Mouse (Mus musculus) thymus, postnatal 25 days (tissue): ENCODE results near the gene Itpkc.

Source experiments
- DNase-seq: peaks from one replicate; pipeline ENCODE4 v3.0.0; 2022

Itpkc gene

GRCm38 (mm10) chr7:27189271-27189931 lies 39.1 kb downstream of the Itpkc start:
- DNase-seq, result peak; percentile 17

- no peak for DNase-seq
Measured at GRCm38 (mm10) chr7:27185986-27186385, 42.5 kb downstream of the Itpkc start.

- DNase-seq, result peak; percentile 50
Measured at GRCm38 (mm10) chr7:27184964-27185363, 43.5 kb downstream of the Itpkc start.

DNA sequence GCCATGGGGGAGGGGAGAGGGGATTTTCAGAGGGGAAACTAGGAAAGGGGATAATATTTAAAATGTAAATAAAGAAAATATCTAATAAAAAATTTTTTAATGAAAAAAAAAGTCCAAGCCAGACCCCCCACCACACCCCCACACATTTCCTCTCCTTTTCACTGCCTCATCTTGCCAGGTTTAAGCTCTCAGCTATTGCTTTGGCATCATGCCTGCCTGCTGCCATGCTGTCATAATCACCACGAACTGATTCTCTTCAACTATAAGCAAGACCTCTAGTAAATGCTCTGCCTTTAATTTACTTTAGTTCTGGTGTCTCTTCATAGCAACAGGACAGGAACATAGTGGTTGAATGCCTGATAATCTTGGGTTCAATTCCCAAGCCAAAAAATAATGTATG lies 46.0 kb downstream of the Itpkc start:
- DNase-seq, result no peak

DNA sequence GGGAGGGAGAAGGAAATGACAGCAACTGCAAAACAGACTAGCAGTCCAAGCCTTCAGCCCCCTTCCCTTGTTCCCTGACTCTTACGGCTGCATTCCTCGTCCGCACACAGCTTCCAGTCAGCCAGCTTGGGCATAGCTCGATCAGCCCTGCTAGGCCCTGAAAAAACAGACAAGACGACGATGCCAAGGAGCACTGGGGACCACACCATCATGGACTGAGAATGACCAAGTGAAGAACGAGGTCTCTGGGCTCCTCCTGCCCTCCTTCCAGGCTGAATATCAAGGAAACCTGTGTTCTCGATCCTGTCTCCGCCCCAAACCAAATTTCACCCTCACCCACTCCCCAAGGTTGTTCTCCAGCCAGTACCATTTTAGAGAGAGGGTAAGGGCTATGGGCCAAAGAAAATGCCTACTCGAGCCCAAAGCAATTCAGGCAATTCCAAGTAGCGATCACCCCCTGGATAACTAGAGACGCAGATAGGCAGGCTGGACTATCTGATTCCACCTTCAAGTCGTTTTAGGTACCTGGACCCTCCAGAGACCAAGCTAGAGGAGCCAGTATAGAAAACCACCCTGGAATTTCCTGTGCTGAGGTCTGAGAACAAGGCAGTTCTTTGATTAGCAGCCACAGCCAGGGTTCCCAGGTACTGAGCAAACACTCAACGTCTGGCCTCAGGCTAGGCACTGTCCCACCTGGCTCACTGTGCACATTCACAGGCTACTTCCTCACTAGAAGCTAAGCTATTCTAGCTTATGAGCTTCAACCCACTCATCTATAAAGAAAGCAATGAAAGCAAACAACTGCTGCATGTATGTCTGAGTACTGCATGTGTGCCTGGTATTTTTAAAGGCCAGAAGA lies 47.4 kb downstream of the Itpkc start, which contains the start of the genes Gm21983 and Mia:
Gene Gm21983 (minus strand): TSS at position 250 of the 859 bp plus-strand sequence.
Gene Mia (minus strand): TSS at position 321 of the 859 bp plus-strand sequence.
- no peak for DNase-seq

GRCm38 (mm10) chr7:27180036-27180435 lies 48.4 kb downstream of the Itpkc start:
- DNase-seq, result no peak

DNA sequence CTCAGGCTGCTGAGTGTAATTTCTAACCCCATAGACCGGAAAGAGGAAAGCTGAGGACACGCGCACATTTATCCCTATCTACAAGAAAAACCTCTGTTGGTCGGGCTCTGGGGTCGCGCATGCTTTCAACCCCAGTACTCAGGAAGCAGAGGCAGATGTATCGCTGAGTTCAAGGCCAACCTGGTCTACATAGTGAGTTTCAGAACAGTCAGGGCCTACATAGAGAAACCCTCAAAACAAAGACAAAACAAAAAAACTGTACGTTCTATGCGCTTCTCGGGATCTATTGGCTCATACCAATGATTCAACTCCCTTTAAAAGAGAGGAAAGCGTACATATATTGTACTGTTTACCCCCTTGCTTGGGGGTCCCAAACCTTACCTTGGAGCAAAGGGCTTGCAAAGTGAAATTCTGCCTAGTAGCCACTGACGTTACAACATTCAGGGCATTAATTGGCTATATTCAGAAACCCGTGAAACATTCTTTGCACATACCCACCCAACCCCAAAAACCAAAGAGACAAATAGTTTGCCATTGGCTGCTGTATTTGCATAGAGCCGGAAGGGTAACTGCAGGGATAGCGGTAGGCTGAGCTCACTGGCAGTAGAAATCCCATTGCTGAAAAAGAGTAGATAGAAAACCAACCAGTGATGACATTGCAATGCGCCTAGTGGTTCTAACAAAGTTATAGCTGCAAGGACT lies 49.1 kb downstream of the Itpkc start:
- DNase-seq, result no peak

GRCm38 (mm10) chr7:27178324-27179216 lies 49.9 kb downstream of the Itpkc start, which contains the start of gene Rab4b:
Rab4b (minus strand) TSS chr7:27178896.
- DNase-seq, result peak; percentile 100

DNA sequence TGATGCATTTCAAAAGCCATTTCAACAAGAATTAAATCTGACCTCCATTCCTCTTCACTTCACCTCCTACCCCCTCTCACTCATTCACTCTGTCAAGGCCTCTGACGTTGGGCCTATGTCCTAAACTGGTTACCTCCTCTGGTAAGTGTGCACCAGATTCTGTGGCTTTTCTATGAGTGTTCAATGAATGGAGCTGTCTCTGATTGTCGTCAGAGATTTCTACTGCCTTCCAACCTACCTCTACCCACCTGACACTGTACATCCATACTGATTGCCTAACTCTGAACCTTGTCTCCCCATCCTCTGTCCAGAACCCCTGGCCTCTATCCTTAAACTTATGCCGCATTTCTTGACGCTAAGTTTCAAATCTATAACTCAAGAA lies 50.5 kb downstream of the Itpkc start:
- DNase-seq, result no peak

DNA sequence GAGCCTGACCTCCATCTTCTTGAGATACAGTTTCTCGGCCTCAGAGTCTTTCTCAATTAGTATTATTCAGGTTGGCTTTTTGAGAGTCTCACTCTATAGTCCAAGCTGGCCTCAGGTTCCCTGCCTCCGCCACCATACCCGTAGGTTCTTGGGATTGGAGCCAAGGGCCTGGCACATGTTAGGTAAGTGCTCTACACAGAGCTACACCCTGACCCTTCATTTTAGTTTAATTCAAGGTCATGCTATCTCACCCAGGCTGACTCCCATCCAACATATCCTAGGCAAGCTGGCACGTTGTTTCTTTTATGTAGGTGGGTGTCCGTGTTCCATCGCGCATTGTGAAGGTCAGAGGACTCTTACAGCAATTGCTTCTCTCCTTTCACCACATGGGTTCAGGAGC lies 53.6 kb downstream of the Itpkc start:
- no peak for DNase-seq

DNA sequence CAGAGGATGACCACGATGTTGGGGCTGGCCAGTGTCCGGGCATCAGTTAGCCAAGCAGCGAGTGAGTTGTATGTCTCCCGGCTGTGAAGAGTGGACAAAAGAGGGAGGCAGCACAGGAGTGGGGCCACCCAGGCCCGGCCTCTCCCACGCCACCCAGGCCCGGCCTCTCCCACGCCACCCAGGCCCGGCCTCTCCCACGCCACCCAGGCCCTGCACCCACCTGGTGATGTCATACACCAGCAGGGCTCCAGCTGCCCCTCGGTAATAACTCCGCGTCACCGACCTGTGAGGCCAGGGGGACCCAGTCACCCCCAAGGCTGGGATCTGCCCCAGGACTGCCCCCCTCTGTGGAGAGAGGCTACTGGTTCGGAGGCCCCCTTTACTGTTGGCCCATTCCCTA lies 54.0 kb downstream of the Itpkc start:
- DNase-seq, result no peak

DNA sequence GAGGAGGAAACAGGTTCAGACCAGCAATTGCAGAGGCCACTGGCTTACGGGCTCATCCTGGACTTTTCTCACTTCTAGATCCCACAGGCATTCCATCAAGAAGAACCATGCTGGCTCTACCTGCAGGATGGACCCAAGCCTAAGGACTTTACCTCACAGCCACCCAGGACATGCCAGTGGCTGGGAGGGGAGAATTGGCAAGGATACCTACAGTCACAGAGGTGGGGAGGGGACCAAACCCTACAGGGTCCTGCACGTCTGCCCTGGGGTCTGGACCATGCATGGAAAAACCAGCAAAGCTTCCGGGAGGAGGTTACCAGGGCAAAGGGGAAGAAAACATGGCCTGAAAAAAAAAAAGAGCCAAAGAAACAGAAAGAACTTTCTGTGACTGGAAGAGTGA lies 57.5 kb downstream of the Itpkc start:
- DNase-seq, result no peak

DNA sequence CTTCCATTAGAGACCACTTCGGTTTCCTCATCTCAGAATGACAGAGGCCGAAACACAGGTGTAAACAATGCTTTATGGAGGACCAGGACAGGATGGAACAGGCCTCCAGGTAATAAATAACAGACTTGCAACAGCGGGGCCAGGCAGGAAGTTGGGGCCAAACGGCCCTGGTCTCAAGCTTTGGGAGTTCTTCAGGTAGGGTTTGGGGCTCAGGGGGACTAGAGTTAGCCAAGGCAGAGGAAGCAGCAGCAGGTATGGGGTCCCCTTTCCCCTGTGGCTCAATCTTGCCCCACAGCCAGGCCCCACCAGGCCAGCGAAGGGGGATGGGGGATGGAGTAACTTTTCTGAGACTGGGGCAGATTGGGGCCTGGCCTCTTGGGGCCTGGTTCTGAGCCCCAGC lies 60.1 kb downstream of the Itpkc start:
- DNase-seq, result no peak

DNA sequence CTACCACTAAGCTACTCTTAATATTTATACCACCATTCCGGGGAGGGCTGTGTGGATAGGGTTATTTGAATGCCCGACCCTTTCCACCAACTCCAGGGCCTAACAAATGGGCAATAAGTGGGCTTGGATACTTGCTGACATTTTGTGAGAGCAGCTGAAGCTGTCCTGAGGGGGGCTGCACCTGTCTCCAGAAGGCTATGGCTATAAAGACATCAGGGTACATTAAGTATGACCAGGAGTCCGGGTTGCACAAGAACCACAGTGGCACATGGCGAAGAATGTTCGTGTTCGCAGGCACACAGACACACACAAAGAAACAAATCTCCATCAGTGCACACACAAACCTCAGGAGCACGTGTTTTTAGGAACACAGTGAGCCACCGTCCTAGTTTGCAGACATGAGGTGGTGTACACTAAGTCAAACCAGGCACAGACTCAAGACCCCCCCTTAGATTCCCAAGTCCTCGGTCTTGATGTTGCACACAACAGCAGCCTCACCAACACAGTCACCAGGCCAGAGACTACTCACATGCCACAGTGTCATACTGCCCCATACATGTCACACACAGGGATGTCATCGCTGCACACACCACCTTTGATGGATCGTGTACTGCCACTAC lies 60.9 kb downstream of the Itpkc start:
- DNase-seq, result no peak

- peak; percentile 95 for DNase-seq
Measured at GRCm38 (mm10) chr7:27166614-27167474, 61.6 kb downstream of the Itpkc start, which contains the start of gene Egln2. Egln2 (minus strand) TSS chr7:27166802.

- peak; percentile 89 for DNase-seq
Measured at GRCm38 (mm10) chr7:27166229-27166613, 62.2 kb downstream of the Itpkc start.

GRCm38 (mm10) chr7:27165696-27166095 lies 62.8 kb downstream of the Itpkc start:
- peak; percentile 35 for DNase-seq

GRCm38 (mm10) chr7:27165007-27165655 lies 63.3 kb downstream of the Itpkc start:
- DNase-seq, result no peak

DNA sequence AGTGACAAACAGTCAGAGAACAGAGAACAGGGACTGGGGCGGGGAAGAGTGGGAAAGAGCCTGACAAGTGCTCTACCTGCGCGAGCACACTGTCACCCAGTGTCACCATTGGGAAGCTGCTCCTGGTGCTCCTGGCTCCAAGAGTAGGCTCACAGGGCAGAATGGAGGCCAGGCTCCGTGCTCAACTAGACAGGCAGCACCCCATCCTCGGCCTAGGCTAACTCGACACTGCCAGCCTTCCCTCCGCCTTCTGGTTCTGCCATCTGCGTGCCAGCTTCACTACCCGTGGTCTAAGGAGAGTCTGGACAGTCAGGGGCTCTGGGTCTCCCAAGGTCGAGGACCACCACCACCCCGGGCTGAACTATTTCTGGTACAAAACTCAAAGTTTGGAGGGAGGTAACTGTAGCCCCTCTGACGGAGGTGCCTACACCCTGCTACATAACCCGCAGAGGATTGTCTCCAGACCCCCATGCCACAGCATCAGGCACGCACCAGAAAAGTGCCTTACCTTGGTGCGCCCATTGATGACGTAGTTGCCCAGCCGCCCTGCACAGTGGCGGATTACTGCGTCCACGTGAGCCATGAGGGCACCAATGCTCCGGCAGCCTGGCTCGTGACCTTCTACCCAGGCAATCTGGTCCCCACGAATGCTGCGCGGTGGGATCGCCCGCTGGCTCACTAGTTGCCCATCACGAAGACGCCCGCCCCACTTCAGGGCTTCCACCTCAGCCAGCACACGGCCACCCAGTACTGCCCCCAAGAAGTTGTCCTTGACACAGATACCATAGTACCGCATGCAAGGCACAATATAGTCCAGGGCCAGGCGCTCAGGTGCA lies 64.1 kb downstream of the Itpkc start:
- no peak for DNase-seq
